Mouse (Mus musculus): ENCODE measurements around the gene Mydgf.

- TF ChIP-seq CTCF (IDR thresholded peaks at IDR 0.05; ENCODE audit: low read depth) = 0 out of 2 replicates have a peak, but pooled peaks have one; percentile 5
- no peak for TF ChIP-seq EP300 (IDR thresholded peaks at IDR 0.05; ENCODE audit: low read depth)
These were observed 604 bp downstream of the Mydgf start for GRCm38 (mm10) chr17:56182975-56183657.

Data from liver, embryonic 14.5 days (tissue).